Mouse (Mus musculus) lung, embryonic 14.5 days (tissue): ENCODE data around the gene Ect2l. TPM values are rescaled to one million over a fixed set of nuclear protein-coding genes. Genes with fewer than 3 reads are reported as not detected.

ENCODE experiments used
- ATAC-seq: fragments of 200-750 bp; cut with Nextera tagmentation; 2 replicates; pipeline ENCODE4 v1.8.0; 2017; ENCODE audit warnings: mild to moderate bottlenecking, moderate TSS enrichment, moderate library complexity; ENCODE audit not compliant: insufficient read depth
- DNase-seq: peaks from one replicate; pipeline ENCODE4 v3.0.0-alpha.2; 2015
- H3K27ac ChIP-seq: fragments of 300-500 bp; sonication (generic); 2 replicates; pipeline ENCODE4 v1.5.1; 2014; ENCODE audit warnings: low read depth, mild to moderate bottlenecking, moderate library complexity
- H3K27me3 ChIP-seq: fragments of 300-500 bp; sonication (generic); 2 replicates; pipeline ENCODE4 v1.6.1; 2014; ENCODE audit warnings: low read length, control low read depth; ENCODE audit not compliant: insufficient read depth
- H3K36me3 ChIP-seq: fragments of 300-500 bp; sonication (generic); 2 replicates; pipeline ENCODE4 v1.6.1; 2014; ENCODE audit warnings: control low read depth; ENCODE audit not compliant: insufficient read depth
- H3K4me1 ChIP-seq: fragments of 300-500 bp; sonication (generic); 2 replicates; pipeline ENCODE4 v1.6.1; 2014; ENCODE audit warnings: antibody characterized with exemption, control low read depth; ENCODE audit not compliant: insufficient read depth
- H3K4me2 ChIP-seq: fragments of 300-500 bp; sonication (generic); 2 replicates; pipeline ENCODE4 v1.6.1; 2014; ENCODE audit warnings: mild to moderate bottlenecking
- H3K4me3 ChIP-seq: fragments of 300-500 bp; sonication (generic); 2 replicates; pipeline ENCODE4 v1.5.1; 2014; ENCODE audit warnings: low read depth, low read length
- H3K9ac ChIP-seq: fragments of 300-500 bp; sonication (generic); 2 replicates; pipeline ENCODE4 v1.6.1; 2014
- H3K9me3 ChIP-seq: fragments of 300-500 bp; sonication (generic); 2 replicates; pipeline ENCODE4 v1.6.1; 2016; ENCODE audit warnings: low read depth, low read length, control low read depth
- CTCF ChIP-seq: IDR thresholded peaks from 2 replicates; pipeline ENCODE4 v1.5.1; 2016; ENCODE audit warnings: antibody characterized with exemption, low read depth
- WGBS: fragments of 180-500 bp; shearing (Covaris S2); extraction: QIAGEN DNeasy Blood & Tissue Kit; methylation state at CpG from one replicate; pipeline ENCODE4 v1.1.7; 2014; 5-methylcytosine and 5-hydroxymethylcytosine counted together
- polyA plus RNA-seq: library from polyadenylated mRNA; unstranded; fragments of >200 nt; fragmentation: Nextera tagmentation; extraction: Ambion mirVana; gene quantifications from 2 replicates; pipeline ENCODE4 v1.2.1, GENCODE M21; 2014

The Ect2l gene
- polyA plus RNA-seq, 1 experiment from 2014 or later, result not detected

- no peak for TF ChIP-seq CTCF
- ATAC-seq (no peak), DNase-seq (no peak)
- Histone ChIP-seq H3K4me1 (no peaks in the 10 kb centered on the region), H3K36me3 (peaks cover 66% of the 10 kb centered on the region), H3K9ac (no peak overlapping the region), H3K9me3 (no peaks in the 10 kb centered on the region), H3K27me3 (no peaks in the 10 kb centered on the region), H3K4me3 (no peak overlapping the region), H3K27ac (no peak overlapping the region), H3K4me2 (no peak overlapping the region)
- WGBS, result 84% methylated on average over 8 of the region's 8 CpGs
Observed at GRCm38 (mm10) chr10:18118336-18118735, 92.4 kb downstream of the Ect2l start.

- Histone ChIP-seq H3K27ac (no peak overlapping the region), H3K4me1 (no peaks in the 10 kb centered on the region), H3K4me2 (no peak overlapping the region), H3K9ac (no peak overlapping the region), H3K27me3 (no peaks in the 10 kb centered on the region), H3K4me3 (no peak overlapping the region), H3K36me3 (peaks cover 26% of the 10 kb centered on the region), H3K9me3 (no peaks in the 10 kb centered on the region)
- ATAC-seq (no peak), DNase-seq (no peak)
- 89% methylated on average over 10 of the region's 10 CpGs for WGBS
- no peak for TF ChIP-seq CTCF
Observed at GRCm38 (mm10) chr10:18113473-18114093, 97.1 kb downstream of the Ect2l start.

GRCm38 (mm10) chr10:18110940-18111339 is 99.8 kb downstream of the Ect2l start:
- no peak for DNase-seq
- H3K36me3 ChIP-seq, result peaks cover 7% of the 10 kb centered on the region
- ATAC-seq, result no peak
- no peak overlapping the region for H3K4me2 ChIP-seq
- no peak overlapping the region for H3K4me3 ChIP-seq
- H3K4me1 ChIP-seq, result no peaks in the 10 kb centered on the region
- no peak overlapping the region for H3K9ac ChIP-seq
- no peaks in the 10 kb centered on the region for H3K27me3 ChIP-seq
- TF ChIP-seq CTCF, result no peak
- H3K9me3 ChIP-seq, result no peaks in the 10 kb centered on the region
- H3K27ac ChIP-seq, result no peak overlapping the region

- WGBS, result 68% methylated on average over 5 of the region's 5 CpGs
- Histone ChIP-seq H3K4me3 (no peak overlapping the region), H3K9ac (no peak overlapping the region), H3K36me3 (peaks cover 15% of the 10 kb centered on the region; the same call in 1 of the 2 replicates), H3K27me3 (no peaks in the 10 kb centered on the region), H3K4me1 (no peaks in the 10 kb centered on the region), H3K27ac (no peak overlapping the region), H3K9me3 (no peaks in the 10 kb centered on the region), H3K4me2 (no peak overlapping the region)
- TF ChIP-seq CTCF, result peak; percentile 51
- DNase-seq (peak; percentile 38), ATAC-seq (no peak)
Observed at GRCm38 (mm10) chr10:18107471-18107870, 103.2 kb downstream of the Ect2l start.

- Histone ChIP-seq H3K9me3 (no peaks in the 10 kb centered on the region), H3K27me3 (no peaks in the 10 kb centered on the region), H3K9ac (no peak overlapping the region), H3K4me1 (no peaks in the 10 kb centered on the region), H3K4me3 (no peak overlapping the region), H3K36me3 (peaks cover 21% of the 10 kb centered on the region), H3K27ac (no peak overlapping the region), H3K4me2 (no peak overlapping the region)
- ATAC-seq (no peak), DNase-seq (no peak)
- TF ChIP-seq CTCF, result no peak
- 64% methylated on average over 5 of the region's 5 CpGs for WGBS
Observed at GRCm38 (mm10) chr10:18102166-18102565, 108.5 kb downstream of the Ect2l start.

GRCm38 (mm10) chr10:18090691-18091090 is 120.0 kb downstream of the Ect2l start:
- H3K27ac ChIP-seq, result no peak overlapping the region
- H3K36me3 ChIP-seq, result peaks cover 40% of the 10 kb centered on the region
- H3K4me2 ChIP-seq, result no peak overlapping the region
- no peak overlapping the region for H3K4me3 ChIP-seq
- no peaks in the 10 kb centered on the region; the same call in 1 of the 2 replicates for H3K9me3 ChIP-seq
- no peaks in the 10 kb centered on the region for H3K27me3 ChIP-seq
- TF ChIP-seq CTCF, result no peak
- DNase-seq, result no peak
- no peaks in the 10 kb centered on the region for H3K4me1 ChIP-seq
- ATAC-seq, result no peak
- H3K9ac ChIP-seq, result no peak overlapping the region

- no peak overlapping the region for H3K4me2 ChIP-seq
- 85% methylated on average over 6 of the region's 6 CpGs for WGBS
Observed at GRCm38 (mm10) chr10:18082772-18083171, 127.9 kb downstream of the Ect2l start.

More at GRCm38 (mm10) chr10:18082772-18083171, 127.9 kb downstream of the Ect2l start:
- Histone ChIP-seq H3K4me1 (no peaks in the 10 kb centered on the region), H3K9me3 (no peaks in the 10 kb centered on the region; the same call in 1 of the 2 replicates), H3K9ac (no peak overlapping the region), H3K36me3 (no peaks in the 10 kb centered on the region), H3K4me3 (no peak overlapping the region), H3K27me3 (no peaks in the 10 kb centered on the region), H3K27ac (no peak overlapping the region)
- DNase-seq, result no peak
- no peak for TF ChIP-seq CTCF
- ATAC-seq, result no peak
